Mouse (Mus musculus) lung, postnatal 0 days (tissue): ENCODE measurements at regions not wholly inside any gene's neighbourhood (a gene's known extent, or its start where the extent isn't known, plus 50 kb on each side); places are given as distances from the start of the nearest gene placed in this dataset.

ENCODE experiments used
- ATAC-seq: fragments of 200-750 bp; cut with Nextera tagmentation; 2 replicates; pipeline ENCODE4 v1.8.0; 2017; ENCODE audit warnings: moderate library complexity
- DNase-seq: peaks from one replicate; pipeline ENCODE4 v3.0.0-alpha.2; 2016; ENCODE audit warnings: low spot score
- H3K27ac ChIP-seq: fragments of 300-500 bp; sonication (generic); 2 replicates; pipeline ENCODE4 v1.5.1; 2014; ENCODE audit warnings: antibody characterized with exemption, mild to moderate bottlenecking, low read length, mixed read lengths
- H3K27me3 ChIP-seq: fragments of 300-500 bp; sonication (generic); replicated peaks from 2 replicates; pipeline ENCODE4 v1.6.1; 2014; ENCODE audit warnings: low read length, mixed read lengths; ENCODE audit not compliant: insufficient read depth
- H3K36me3 ChIP-seq: fragments of 300-500 bp; sonication (generic); 2 replicates; pipeline ENCODE4 v1.6.1; 2014; ENCODE audit warnings: low read length, mixed read lengths; ENCODE audit not compliant: insufficient read depth
- H3K4me1 ChIP-seq: fragments of 300-500 bp; sonication (generic); 2 replicates; pipeline ENCODE4 v1.6.1; 2014; ENCODE audit warnings: antibody characterized with exemption, low read depth, low read length, mixed read lengths; ENCODE audit not compliant: insufficient read depth
- H3K4me2 ChIP-seq: fragments of 300-500 bp; sonication (generic); replicated peaks from 2 replicates; pipeline ENCODE4 v1.6.1; 2014; ENCODE audit warnings: low read depth, mild to moderate bottlenecking, low read length, moderate library complexity, mixed read lengths
- H3K4me3 ChIP-seq: fragments of 300-500 bp; sonication (generic); 2 replicates; pipeline ENCODE4 v1.5.1; 2014; ENCODE audit warnings: low read depth, low read length
- H3K9ac ChIP-seq: fragments of 300-500 bp; sonication (generic); replicated peaks from 2 replicates; pipeline ENCODE4 v1.6.1; 2014; ENCODE audit warnings: low read depth, mild to moderate bottlenecking
- H3K9me3 ChIP-seq: fragments of 300-500 bp; sonication (generic); 2 replicates; pipeline ENCODE4 v1.6.1; 2016; ENCODE audit warnings: low read length, mixed read lengths
- CTCF ChIP-seq: IDR thresholded peaks from 2 replicates; pipeline ENCODE4 v1.5.1; 2016; ENCODE audit warnings: antibody characterized with exemption, mild to moderate bottlenecking
- EP300 ChIP-seq: IDR thresholded peaks from 2 replicates; pipeline ENCODE4 v1.6.1; 2016; ENCODE audit warnings: antibody characterized with exemption, mild to moderate bottlenecking, control low read depth
- WGBS: fragments of 180-500 bp; shearing (Covaris S2); extraction: QIAGEN DNeasy Blood & Tissue Kit; methylation state at CpG from one replicate; pipeline ENCODE4 v1.1.7; 2014; 5-methylcytosine and 5-hydroxymethylcytosine counted together

DNA sequence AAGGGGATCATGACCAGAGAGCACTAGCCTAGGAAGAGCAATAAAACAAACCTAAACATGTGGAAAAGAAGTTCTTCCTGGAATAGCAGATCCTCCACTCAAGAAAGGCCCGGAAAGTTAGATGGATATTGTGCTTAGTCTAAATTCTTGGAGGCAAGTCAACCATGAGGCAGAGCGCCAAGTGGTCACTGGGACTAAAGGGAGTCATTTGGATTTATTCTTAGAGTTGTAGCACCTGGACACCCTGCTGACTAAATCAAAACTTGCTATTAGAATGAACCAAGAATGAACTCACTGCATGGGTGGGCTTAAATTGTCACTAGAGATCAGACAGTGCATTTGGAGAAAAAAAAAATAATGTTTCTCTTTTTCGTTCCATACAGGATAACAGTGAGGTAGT lies 166.8 kb upstream of the Fam84a start:
- Histone ChIP-seq H3K4me2 (no peak overlapping the region), H3K9me3 (no peaks in the 10 kb centered on the region), H3K27me3 (no peaks in the 10 kb centered on the region), H3K4me1 (no peaks in the 10 kb centered on the region), H3K4me3 (no peak overlapping the region), H3K36me3 (no peaks in the 10 kb centered on the region), H3K27ac (no peak overlapping the region), H3K9ac (no peak overlapping the region)
- DNase-seq (no peak), ATAC-seq (no peak)
- WGBS: 70% methylated on average over 3 of the region's 3 CpGs
- TF ChIP-seq CTCF: no peak
- no peak for TF ChIP-seq EP300

DNA sequence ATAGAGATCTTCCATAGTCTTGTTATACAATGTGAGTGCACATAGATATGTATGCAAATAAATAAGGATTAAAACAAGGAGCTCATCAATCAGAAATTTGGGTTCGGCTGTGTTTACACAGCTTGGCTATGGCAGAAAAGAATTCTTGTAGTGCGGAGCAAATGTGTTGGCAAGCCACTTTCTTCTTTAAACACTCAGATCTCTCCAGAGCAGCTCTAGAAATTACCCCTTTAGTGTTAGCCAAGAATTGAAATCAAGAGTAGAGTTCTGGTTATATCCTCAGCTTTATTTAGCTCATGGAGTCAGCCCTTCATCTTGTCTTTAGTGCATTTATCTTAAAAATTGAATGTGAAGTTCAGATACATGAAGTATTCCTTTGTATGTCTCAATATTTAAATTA lies 164.5 kb upstream of the Fam84a start:
- Histone ChIP-seq H3K4me2 (no peak overlapping the region), H3K9me3 (no peaks in the 10 kb centered on the region), H3K36me3 (no peaks in the 10 kb centered on the region), H3K9ac (no peak overlapping the region), H3K4me3 (no peak overlapping the region), H3K4me1 (no peaks in the 10 kb centered on the region), H3K27me3 (no peaks in the 10 kb centered on the region), H3K27ac (no peak overlapping the region)
- 24% methylated on average over 2 of the region's 2 CpGs for WGBS
- ATAC-seq (no peak), DNase-seq (peak; percentile 36)
- TF ChIP-seq CTCF (no peak), EP300 (no peak)

DNA sequence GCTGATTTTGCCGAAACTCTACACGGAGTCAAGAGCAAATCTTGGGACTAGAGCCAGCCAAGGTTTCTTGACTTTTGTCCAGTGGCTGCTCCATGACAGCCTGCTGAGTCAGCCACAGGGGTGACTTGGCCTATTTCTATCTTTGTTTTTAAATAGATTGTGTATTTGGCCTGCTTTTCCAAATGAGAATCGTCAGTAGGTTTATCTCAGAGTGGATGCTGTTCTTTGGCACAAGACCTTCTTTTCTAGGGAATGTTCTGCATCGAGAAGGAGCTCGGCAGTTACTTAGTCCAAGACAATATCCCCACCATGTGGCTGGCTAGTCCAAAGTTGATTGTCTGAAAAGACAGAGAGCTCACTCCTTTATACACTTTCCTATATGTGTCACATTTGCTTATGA lies 163.9 kb upstream of the Fam84a start:
- WGBS: 21% methylated on average over 5 of the region's 5 CpGs
- DNase-seq (peak; percentile 72), ATAC-seq (peak; percentile 54)
- H3K4me3 ChIP-seq: no peak overlapping the region
- H3K4me1 ChIP-seq: no peaks in the 10 kb centered on the region
- no peaks in the 10 kb centered on the region for H3K27me3 ChIP-seq
- H3K9ac ChIP-seq: no peak overlapping the region
- TF ChIP-seq CTCF (peak; percentile 64), EP300 (0 out of 2 replicates have a peak, but pooled peaks have one; percentile 7)
- H3K4me2 ChIP-seq: no peak overlapping the region
- no peak overlapping the region for H3K27ac ChIP-seq
- H3K36me3 ChIP-seq: no peaks in the 10 kb centered on the region
- H3K9me3 ChIP-seq: no peaks in the 10 kb centered on the region

DNA sequence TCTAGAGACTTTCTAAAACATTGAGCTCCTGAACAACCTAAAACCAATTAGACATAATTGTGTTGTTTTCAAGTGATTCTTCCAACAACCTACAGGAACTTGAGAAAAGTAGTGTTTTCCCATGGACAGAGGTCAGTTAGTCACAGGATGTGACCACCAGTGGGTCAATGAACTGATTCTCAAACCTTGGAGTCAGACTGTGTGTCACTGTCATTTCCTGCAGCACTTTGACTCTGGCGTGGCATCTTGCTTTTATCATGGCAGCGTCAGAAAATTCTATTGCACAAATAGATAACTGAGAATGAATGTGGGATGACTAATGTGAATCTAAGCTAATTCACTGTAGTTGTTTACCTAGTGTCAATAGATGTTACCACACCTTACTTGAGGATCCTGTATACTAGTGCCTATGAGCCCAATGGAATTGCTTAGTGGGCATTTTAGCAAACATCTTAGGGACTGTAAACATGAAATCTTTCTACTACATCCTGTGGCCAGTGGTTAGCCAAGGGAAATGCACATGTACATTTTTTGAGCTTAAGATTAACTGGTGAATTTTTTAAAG lies 150.6 kb upstream of the Fam84a start:
- Histone ChIP-seq H3K9ac (no peak overlapping the region), H3K4me3 (no peak overlapping the region), H3K27me3 (no peaks in the 10 kb centered on the region), H3K9me3 (no peaks in the 10 kb centered on the region), H3K4me2 (no peak overlapping the region), H3K36me3 (no peaks in the 10 kb centered on the region), H3K27ac (0 out of 2 replicates have a peak overlapping the region, but pooled peaks have one; percentile 14), H3K4me1 (no peaks in the 10 kb centered on the region; the same call in 1 of the 2 replicates)
- DNase-seq (peak; percentile 18), ATAC-seq (no peak)
- TF ChIP-seq EP300 (no peak), CTCF (no peak)
- 30% methylated on average over 2 of the region's 2 CpGs for WGBS

DNA sequence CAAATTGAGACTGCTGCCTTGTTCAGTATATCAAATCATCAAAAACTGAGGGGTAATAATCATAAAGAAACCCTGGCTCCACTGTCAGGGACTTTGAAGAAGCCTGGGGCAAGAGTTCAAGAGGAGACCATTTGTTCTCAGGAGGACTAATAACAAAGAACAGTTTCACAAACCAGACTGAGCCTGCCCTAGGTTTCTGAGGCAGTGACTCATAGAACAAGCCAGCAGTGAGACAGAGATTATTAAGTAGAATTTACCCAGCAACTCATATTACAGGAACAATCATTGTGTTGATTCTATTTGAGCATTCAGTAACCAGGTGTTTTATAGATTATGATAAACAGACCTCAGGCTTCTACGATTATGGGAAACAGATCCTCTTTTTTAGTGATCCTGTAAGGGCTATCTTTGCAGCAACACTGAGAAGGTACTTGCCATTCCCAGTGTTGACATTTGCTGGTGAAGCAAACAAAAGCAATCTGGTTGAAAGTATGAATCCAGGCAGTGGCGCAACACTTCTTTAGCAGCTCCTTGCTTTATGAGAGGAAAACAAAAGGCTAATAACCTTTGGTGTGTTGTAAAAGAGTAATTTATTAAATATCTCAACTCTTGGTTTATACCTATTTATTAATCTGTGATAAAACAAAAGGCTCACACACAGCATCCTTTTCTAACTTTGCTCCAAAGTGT lies 150.0 kb upstream of the Fam84a start:
- H3K27ac ChIP-seq: 0 out of 2 replicates have a peak overlapping the region, but pooled peaks have one; percentile 14
- H3K4me1 ChIP-seq: no peaks in the 10 kb centered on the region; the same call in 1 of the 2 replicates
- no peak overlapping the region for H3K9ac ChIP-seq
- no peak for TF ChIP-seq CTCF
- peak; percentile 24; the same call in 1 of the 2 replicates for TF ChIP-seq EP300
- WGBS: 29% methylated on average over 2 of the region's 2 CpGs
- DNase-seq (peak; percentile 70), ATAC-seq (peak; percentile 70)
- H3K4me3 ChIP-seq: no peak overlapping the region
- no peaks in the 10 kb centered on the region for H3K36me3 ChIP-seq
- H3K4me2 ChIP-seq: no peak overlapping the region
- H3K27me3 ChIP-seq: no peaks in the 10 kb centered on the region
- H3K9me3 ChIP-seq: no peaks in the 10 kb centered on the region

DNA sequence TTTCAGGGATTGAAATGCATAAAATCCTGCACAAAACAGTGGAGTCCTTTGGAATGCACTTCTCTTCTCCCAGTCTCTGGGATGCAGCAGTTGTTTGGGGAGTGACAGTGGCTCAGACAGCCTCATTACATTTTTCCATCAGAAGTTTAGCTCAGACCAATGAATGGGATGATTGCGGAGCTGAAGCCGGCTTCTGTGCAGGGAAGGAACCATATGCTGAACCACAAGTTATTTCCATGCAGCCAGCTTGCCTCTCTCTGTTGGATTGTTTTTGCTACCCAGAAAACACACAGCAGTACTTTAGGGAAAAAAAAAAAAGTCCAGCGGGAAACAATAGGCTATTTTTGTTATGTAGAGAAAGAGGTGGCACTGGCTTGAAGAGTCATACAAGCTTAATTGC lies 140.2 kb upstream of the Fam84a start:
- 71% methylated on average over 3 of the region's 3 CpGs for WGBS
- DNase-seq (no peak), ATAC-seq (no peak)
- no peak overlapping the region for H3K4me2 ChIP-seq
- TF ChIP-seq CTCF: no peak
- no peak for TF ChIP-seq EP300
- no peak overlapping the region for H3K9ac ChIP-seq
- H3K4me1 ChIP-seq: no peaks in the 10 kb centered on the region
- no peak overlapping the region for H3K27ac ChIP-seq
- no peaks in the 10 kb centered on the region for H3K27me3 ChIP-seq
- no peaks in the 10 kb centered on the region for H3K36me3 ChIP-seq
- no peak overlapping the region for H3K4me3 ChIP-seq
- H3K9me3 ChIP-seq: no peaks in the 10 kb centered on the region
